ENCODE assay signal across 31 mouse cellular contexts in the genomic region with DNA sequence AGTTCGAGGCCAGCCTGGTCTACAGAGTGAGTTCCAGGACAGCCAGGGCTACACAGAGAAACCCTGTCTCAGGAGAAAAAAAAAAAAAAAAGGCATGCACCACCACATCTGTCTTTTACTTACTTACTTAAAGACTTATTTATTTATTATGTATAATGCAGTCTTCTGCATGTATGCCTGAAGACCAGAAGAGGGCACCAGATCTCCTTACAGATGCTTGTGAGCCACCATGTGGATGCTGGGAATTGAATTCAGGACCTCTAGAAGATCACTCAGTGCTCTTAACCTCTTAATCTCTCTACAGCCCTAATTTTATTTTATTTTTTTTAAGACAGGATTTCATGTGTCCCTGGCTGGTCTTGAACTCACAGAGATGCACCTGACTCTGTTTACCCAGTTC. TPM values are rescaled to one million over a fixed set of nuclear protein-coding genes. Genes with fewer than 3 reads are reported as not detected.
DNase-seq lines count a peak whose midpoint lies in the region; ATAC-seq and TF ChIP-seq lines count a peak whose summit lies in the region.
"Had no signal": no experiment of that assay in that cellular context is flagged by ENCODE, and none has a peak within 500 bp of the region (broad histone marks: within the 10 kb centered on the region; RNA-seq: fewer than 3 reads in every experiment).

No protein-coding gene starts in this region.

- H3K36me3 ChIP-seq in kidney, postnatal 0 days (ENCODE audit: insufficient read depth, low read length), result no peaks in the 10 kb centered on the region
- H3K36me3 ChIP-seq in kidney, embryonic 16.5 days (ENCODE audit: insufficient read depth, low read length), result no peaks in the 10 kb centered on the region
- no peaks in the 10 kb centered on the region for H3K36me3 ChIP-seq in midbrain, postnatal 0 days (ENCODE audit: insufficient read depth, low read length)
- H3K36me3 ChIP-seq in midbrain, embryonic 13.5 days, result no peaks in the 10 kb centered on the region
- no peaks in the 10 kb centered on the region for H3K36me3 ChIP-seq in forebrain, embryonic 15.5 days
- H3K36me3 ChIP-seq: embryonic facial prominence, embryonic 12.5 days; heart, embryonic 10.5 days; hindbrain, embryonic 12.5 days; kidney, embryonic 15.5 days; midbrain, embryonic 15.5 days; neural tube, embryonic 15.5 days had no signal

- no peak overlapping the region for H3K4me3 ChIP-seq in kidney, postnatal 0 days (replicated peaks; ENCODE audit: low read depth, low read length)
- no peak overlapping the region for H3K4me3 ChIP-seq in kidney, embryonic 16.5 days (ENCODE audit: low read length)
- no peak overlapping the region for H3K4me3 ChIP-seq in midbrain, postnatal 0 days (ENCODE audit: low read depth, low read length)
- H3K4me3 ChIP-seq in midbrain, embryonic 13.5 days (replicated peaks), result no peak overlapping the region
- no peak overlapping the region for H3K4me3 ChIP-seq in forebrain, embryonic 15.5 days
- H3K4me3 ChIP-seq: embryonic facial prominence, embryonic 12.5 days; erythroblast, embryonic 14.5 days; forebrain, embryonic 13.5 days; heart, embryonic 10.5 days; hindbrain, embryonic 12.5 days; kidney, embryonic 15.5 days; midbrain, embryonic 15.5 days; neural tube, embryonic 15.5 days had no signal

- no peak for DNase-seq in kidney, postnatal 0 days (ENCODE audit: low spot score)
- DNase-seq in midbrain, postnatal 0 days (ENCODE audit: low spot score), result no peak
- DNase-seq in Patski (ENCODE audit: low read depth, low spot score), result no peak
- no peak for DNase-seq in right cerebral cortex, postnatal 14 days
- DNase-seq: adrenal gland, postnatal 14 days; cerebellum, adult 9-11 months; gastrocnemius, postnatal 25 days; heart, postnatal 10 days; left cerebral cortex, postnatal 4 days; right cerebral cortex, postnatal 25 days; thymus, adult 18-20 months had no signal

- POLR2A ChIA-PET in Patski (lab: Charles Lee), result no interaction called here

- H3K9ac ChIP-seq in kidney, postnatal 0 days (ENCODE audit: low read depth, low read length), result no peak overlapping the region
- no peak overlapping the region for H3K9ac ChIP-seq in kidney, embryonic 16.5 days (replicated peaks; ENCODE audit: low read length)
- H3K9ac ChIP-seq in midbrain, postnatal 0 days (replicated peaks; ENCODE audit: low read length, poor library complexity, severe bottlenecking), result no peak overlapping the region
- H3K9ac ChIP-seq in midbrain, embryonic 13.5 days (replicated peaks), result no peak overlapping the region
- H3K9ac ChIP-seq in forebrain, embryonic 15.5 days (replicated peaks), result no peak overlapping the region
- H3K9ac ChIP-seq: embryonic facial prominence, embryonic 12.5 days; forebrain, embryonic 13.5 days; hindbrain, embryonic 12.5 days; kidney, embryonic 15.5 days; midbrain, embryonic 15.5 days; neural tube, embryonic 15.5 days had no signal

- ATAC-seq in kidney, postnatal 0 days (replicated peaks; ENCODE audit: low FRiP score, low read depth), result no peak
- ATAC-seq in kidney, embryonic 16.5 days (ENCODE audit: low FRiP score, low TSS enrichment), result no peak
- no peak for ATAC-seq in midbrain, postnatal 0 days (ENCODE audit: low FRiP score)
- ATAC-seq in midbrain, embryonic 13.5 days, result no peak
- ATAC-seq in Patski, result no peak
- ATAC-seq in forebrain, embryonic 15.5 days (replicated peaks), result no peak
- ATAC-seq: forebrain, embryonic 13.5 days; midbrain, embryonic 15.5 days had no signal

- no peaks in the 10 kb centered on the region for H3K9me3 ChIP-seq in kidney, postnatal 0 days (replicated peaks; ENCODE audit: low read length)
- no peaks in the 10 kb centered on the region for H3K9me3 ChIP-seq in kidney, embryonic 16.5 days (ENCODE audit: low read length)
- no peaks in the 10 kb centered on the region for H3K9me3 ChIP-seq in midbrain, postnatal 0 days (ENCODE audit: low read length)
- H3K9me3 ChIP-seq in midbrain, embryonic 13.5 days, result no peaks in the 10 kb centered on the region
- no peaks in the 10 kb centered on the region for H3K9me3 ChIP-seq in forebrain, embryonic 15.5 days
- H3K9me3 ChIP-seq: embryonic facial prominence, embryonic 12.5 days; forebrain, embryonic 13.5 days; heart, embryonic 10.5 days; hindbrain, embryonic 12.5 days; kidney, embryonic 15.5 days; midbrain, embryonic 15.5 days; neural tube, embryonic 15.5 days had no signal

- in situ Hi-C loops in Patski (cut with MboI; ENCODE audit: low pct_unique_long_range_greater_than_20kb), result no loop called here

- peak; percentile 49 for TF ChIP-seq CTCF in kidney, postnatal 0 days (IDR thresholded peaks at IDR 0.05; ENCODE audit: low read depth)
- TF ChIP-seq CTCF in midbrain, postnatal 0 days (IDR thresholded peaks at IDR 0.05), result peak; percentile 39
- TF ChIP-seq CTCF in Patski (IDR thresholded peaks at IDR 0.05), result peak; percentile 10

- 75% methylated on average over 1 of the region's 1 CpGs for WGBS in kidney, postnatal 0 days
- 100% methylated on average over 1 of the region's 1 CpGs for WGBS in kidney, embryonic 16.5 days
- 100% methylated on average over 1 of the region's 1 CpGs for WGBS in midbrain, postnatal 0 days
- 82% methylated on average over 1 of the region's 1 CpGs for WGBS in midbrain, embryonic 13.5 days
- 78% methylated on average over 1 of the region's 1 CpGs for WGBS in forebrain, embryonic 15.5 days

- no peak overlapping the region for H3K27ac ChIP-seq in kidney, postnatal 0 days
- H3K27ac ChIP-seq in kidney, embryonic 16.5 days (ENCODE audit: low read length), result no peak overlapping the region
- no peak overlapping the region for H3K27ac ChIP-seq in midbrain, postnatal 0 days (ENCODE audit: low read depth, low read length)
- no peak overlapping the region for H3K27ac ChIP-seq in midbrain, embryonic 13.5 days
- H3K27ac ChIP-seq in forebrain, embryonic 15.5 days (replicated peaks), result no peak overlapping the region
- H3K27ac ChIP-seq: forebrain, embryonic 13.5 days; heart, embryonic 10.5 days; hindbrain, embryonic 12.5 days; kidney, embryonic 15.5 days; midbrain, embryonic 15.5 days; neural tube, embryonic 15.5 days had no signal

- CTCF ChIA-PET in Patski (lab: Charles Lee), result no interaction called here

- 0 out of 2 replicates have a peak, but pooled peaks cover 2% of the 10 kb centered on the region for H3K4me1 ChIP-seq in kidney, postnatal 0 days (replicated peaks; ENCODE audit: insufficient read depth, low read length)
- H3K4me1 ChIP-seq in kidney, embryonic 16.5 days (ENCODE audit: insufficient read depth, low read length), result peaks cover 13% of the 10 kb centered on the region
- peaks cover under 1% of the 10 kb centered on the region; the same call in 1 of the 2 replicates for H3K4me1 ChIP-seq in midbrain, postnatal 0 days (ENCODE audit: insufficient read depth, low read length)
- peaks cover 3% of the 10 kb centered on the region; the same call in 1 of the 2 replicates for H3K4me1 ChIP-seq in midbrain, embryonic 13.5 days (replicated peaks)
- peaks cover 3% of the 10 kb centered on the region for H3K4me1 ChIP-seq in forebrain, embryonic 15.5 days

- H3K27me3 ChIP-seq in kidney, postnatal 0 days (ENCODE audit: insufficient read depth, low read length), result no peaks in the 10 kb centered on the region
- H3K27me3 ChIP-seq in kidney, embryonic 16.5 days (ENCODE audit: insufficient read depth, low read length), result no peaks in the 10 kb centered on the region
- H3K27me3 ChIP-seq in midbrain, postnatal 0 days (ENCODE audit: insufficient read depth, low read length), result no peaks in the 10 kb centered on the region
- H3K27me3 ChIP-seq in midbrain, embryonic 13.5 days, result peaks cover 12% of the 10 kb centered on the region; the same call in 1 of the 2 replicates
- no peaks in the 10 kb centered on the region for H3K27me3 ChIP-seq in Patski
- H3K27me3 ChIP-seq in forebrain, embryonic 15.5 days, result no peaks in the 10 kb centered on the region
- H3K27me3 ChIP-seq: embryonic facial prominence, embryonic 12.5 days; kidney, embryonic 15.5 days; neural tube, embryonic 15.5 days had no signal

- no peak overlapping the region for H3K4me2 ChIP-seq in kidney, postnatal 0 days (ENCODE audit: low read length)
- H3K4me2 ChIP-seq in kidney, embryonic 16.5 days (replicated peaks; ENCODE audit: low read depth, low read length), result no peak overlapping the region
- H3K4me2 ChIP-seq in midbrain, postnatal 0 days (ENCODE audit: low read depth, low read length, poor library complexity, severe bottlenecking), result no peak overlapping the region
- no peak overlapping the region for H3K4me2 ChIP-seq in midbrain, embryonic 13.5 days (replicated peaks)
- no peak overlapping the region for H3K4me2 ChIP-seq in forebrain, embryonic 15.5 days (replicated peaks)
- H3K4me2 ChIP-seq: embryonic facial prominence, embryonic 12.5 days; forebrain, embryonic 13.5 days; hindbrain, embryonic 12.5 days; kidney, embryonic 15.5 days; liver, embryonic 11.5 days; midbrain, embryonic 15.5 days; neural tube, embryonic 15.5 days had no signal

RNA-seq across cellular contexts. Expression of gene Car6, which starts 16.8 kb away (rescaled TPM):
- not detected in 2 replicates for polyA plus RNA-seq in kidney, postnatal 0 days (2015; fragmentation: Nextera tagmentation; extraction: Ambion mirVana)
- 0.29 TPM in 1 of 2 replicates, not detected in the other for polyA plus RNA-seq in kidney, embryonic 16.5 days (2015; fragmentation: Nextera tagmentation; extraction: Ambion mirVana)
- total RNA-seq in midbrain, postnatal 0 days (2014; rRNA removed), result not detected in 2 replicates
- not detected in 2 replicates for polyA plus RNA-seq in midbrain, postnatal 0 days (2015; fragmentation: Nextera tagmentation; extraction: Ambion mirVana)
- polyA plus RNA-seq in midbrain, embryonic 13.5 days (2015; fragmentation: Nextera tagmentation; extraction: Ambion mirVana), result not detected in 2 replicates
- not detected for polyA plus RNA-seq in Patski (2021)
- not detected in 2 replicates for polyA plus RNA-seq in forebrain, embryonic 15.5 days (2015; fragmentation: Nextera tagmentation; extraction: Ambion mirVana)
- total RNA-seq: gastrocnemius, postnatal 25 days; heart, postnatal 10 days; layer of hippocampus, adult 18-20 months; left cerebral cortex, adult 18-20 months; left cerebral cortex, postnatal 4 days had no signal
- polyA plus RNA-seq: brain, embryonic 14.5 days; cortical plate, adult 2 months; erythroblast, embryonic 14.5 days; forebrain, embryonic 13.5 days; heart, embryonic 10.5 days; intestine, embryonic 14.5 days; kidney, embryonic 15.5 days; liver, embryonic 11.5 days; lung, embryonic 16.5 days; midbrain, embryonic 15.5 days; neural tube, embryonic 15.5 days; spleen, adult 2 months; stomach, embryonic 14.5 days had no signal

RNA-seq across cellular contexts. Expression of gene Eno1, which starts 18.6 kb away (rescaled TPM):
- 1,062 and 1,157 TPM in 2 replicates for polyA plus RNA-seq in kidney, postnatal 0 days (2015; fragmentation: Nextera tagmentation; extraction: Ambion mirVana)
- polyA plus RNA-seq in kidney, embryonic 16.5 days (2015; fragmentation: Nextera tagmentation; extraction: Ambion mirVana), result 1,990 and 2,045 TPM in 2 replicates
- 438 and 440 TPM in 2 replicates for total RNA-seq in midbrain, postnatal 0 days (2014; rRNA removed)
- 1,069 and 1,129 TPM in 2 replicates for polyA plus RNA-seq in midbrain, postnatal 0 days (2015; fragmentation: Nextera tagmentation; extraction: Ambion mirVana)
- 945 and 955 TPM in 2 replicates for polyA plus RNA-seq in midbrain, embryonic 13.5 days (2015; fragmentation: Nextera tagmentation; extraction: Ambion mirVana)
- polyA plus RNA-seq in Patski (2021), result 47.1 TPM
- 953 and 957 TPM in 2 replicates for polyA plus RNA-seq in forebrain, embryonic 15.5 days (2015; fragmentation: Nextera tagmentation; extraction: Ambion mirVana)

Comparison
In these comparisons a context has a peak if more than half of its experiments do, and no peak if none do; other contexts are left out.
1. RNA of gene Eno1, which starts 18.6 kb away (polyA plus RNA-seq): 1,990 to 2,045 TPM in kidney, embryonic 16.5 days, 1,069 to 1,129 TPM in midbrain, postnatal 0 days, 1,062 to 1,157 TPM in kidney, postnatal 0 days, 953 to 957 TPM in forebrain, embryonic 15.5 days and 945 to 955 TPM in midbrain, embryonic 13.5 days; 47.1 TPM in Patski (single experiment); every median in the first group is over 10 times any median in the second.
2. Peak in every context shown above with its lines, with median percentiles within 50 percentile points of each other: CTCF ChIP-seq.